Mouse (Mus musculus) small intestine, adult 2 months (tissue): ENCODE measurements around the gene Gm20388.

ENCODE experiments used
- CTCF ChIP-seq: fragments of 200-500 bp; IDR thresholded peaks from 2 replicates; pipeline ENCODE4 v1.5.1; 2012; ENCODE audit warnings: low read depth, mild to moderate bottlenecking, control low read depth, inconsistent platforms, low read length, moderate library complexity, mixed read lengths; ENCODE audit not compliant: insufficient replicate concordance, insufficient read length; ENCODE audit errors: extremely low read depth
- POLR2A ChIP-seq: fragments of 200-500 bp; IDR thresholded peaks from 2 replicates; pipeline ENCODE4 v1.6.1; 2012; ENCODE audit warnings: low read depth, mild to moderate bottlenecking, control low read depth, inconsistent platforms, low read length, moderate library complexity

GRCm38 (mm10) chr8:120072827-120073226, 162.2 kb downstream of the Gm20388 start:
- TF ChIP-seq CTCF (no peak), POLR2A (no peak)
